Mouse (Mus musculus): ENCODE data around the gene Rnf150.

DNA sequence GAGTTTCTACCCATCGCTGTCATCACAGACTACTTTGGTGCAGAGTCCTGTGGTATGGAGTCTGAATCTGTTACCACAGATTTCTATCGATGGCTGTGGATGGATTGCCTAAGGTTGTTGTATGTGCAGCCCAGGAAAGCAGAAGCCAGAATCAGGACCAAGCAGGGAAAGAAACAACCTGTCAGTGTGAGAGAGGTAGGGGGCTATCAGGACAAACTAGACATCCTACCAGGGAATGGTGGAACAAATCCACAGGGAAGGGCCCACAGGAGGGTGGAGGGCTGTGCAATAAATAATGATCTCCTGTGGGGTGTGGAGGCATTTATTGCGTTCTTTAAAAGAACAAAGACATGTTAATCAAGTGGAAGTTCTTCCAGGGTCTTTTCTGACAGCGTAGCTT lies 56.5 kb downstream of the Rnf150 start:
- TF ChIP-seq CTCF (IDR thresholded peaks at IDR 0.05; ENCODE audit: extremely low read depth, insufficient read depth, insufficient read length, insufficient replicate concordance): no peak
- no peak for TF ChIP-seq POLR2A (IDR thresholded peaks at IDR 0.05; ENCODE audit: low read depth, low read length)

Measured in spleen, adult 2 months (tissue).